Mouse (Mus musculus): ENCODE data around the gene Slc9b2.

- TF ChIP-seq CTCF (IDR thresholded peaks at IDR 0.05; ENCODE audit: low read depth, low read length) (no peak), POLR2A (IDR thresholded peaks at IDR 0.05; ENCODE audit: extremely low read depth, insufficient read depth, low read length) (no peak)
Observed at GRCm38 (mm10) chr3:135313727-135314126, 6.2 kb downstream of the Slc9b2 start.
